Mouse (Mus musculus): Measurements from ENCODE around the gene Slc26a5. TPM values are rescaled to one million over a fixed set of nuclear protein-coding genes. Genes with fewer than 3 reads are reported as not detected.

Slc26a5 gene
- total and polyA plus RNA-seq, 3 experiments = not detected

DNA sequence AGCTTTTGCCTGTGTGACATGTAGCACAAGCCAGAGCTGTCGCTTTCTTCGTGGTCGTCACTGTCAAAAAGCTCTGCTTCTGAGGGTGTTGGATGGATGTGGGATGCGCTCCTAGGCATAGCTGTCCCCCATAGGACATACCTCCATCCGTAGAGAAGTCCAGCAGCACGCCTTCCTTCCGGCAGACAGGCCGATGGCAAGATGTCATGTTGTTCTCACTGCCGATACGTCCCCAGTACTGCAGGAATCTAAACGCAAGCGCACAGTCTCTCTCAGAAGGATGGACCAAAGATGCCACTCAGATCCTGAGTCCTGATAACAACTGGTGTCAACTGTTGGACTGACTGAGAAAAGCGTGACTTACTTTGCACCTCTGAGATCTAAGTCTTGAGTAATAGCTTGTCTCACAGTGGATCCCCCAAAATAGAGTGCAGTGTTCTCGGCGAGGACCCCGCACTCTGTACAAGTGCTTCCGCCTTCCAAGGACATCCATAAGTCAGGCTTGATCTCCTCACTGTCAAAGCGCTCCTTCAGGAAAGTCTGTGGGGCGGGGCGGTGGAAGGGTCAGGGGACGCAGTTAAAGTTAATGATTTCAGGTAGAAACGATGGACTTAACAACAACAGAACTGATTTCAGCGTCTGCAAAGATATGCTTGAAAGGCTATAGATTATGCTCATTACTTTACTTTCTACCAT lies 47.6 kb upstream of the Slc26a5 start:
- DNase-seq (ENCODE audit: low read depth, low spot score) = no peak
- H3K36me3 ChIP-seq (ENCODE audit: control insufficient read depth in 1 of 2, insufficient read depth in 2 of 2, low read length in 2 of 2) = no peaks in the 10 kb centered on the region
- no peaks in the 10 kb centered on the region for H3K79me2 ChIP-seq (ENCODE audit: control insufficient read depth, insufficient read depth, low read length, poor library complexity)
- H3K9ac ChIP-seq (ENCODE audit: control insufficient read depth, low read depth, low read length, poor library complexity, severe bottlenecking) = no peak overlapping the region
- no peak for TF ChIP-seq NRF1 (IDR thresholded peaks at IDR 0.05; ENCODE audit: insufficient read depth, low read depth, low read length, poor library complexity, severe bottlenecking)
- TF ChIP-seq CHD2 (IDR thresholded peaks at IDR 0.05; ENCODE audit: low read length) = no peak
- TF ChIP-seq POLR2A (IDR thresholded peaks at IDR 0.05; ENCODE audit: control insufficient read depth in 1 of 2, insufficient read depth in 1 of 2, low read depth in 1 of 2, low read length in 2 of 2, poor library complexity in 1 of 2) = no peak
- no peak for TF ChIP-seq MYC (IDR thresholded peaks at IDR 0.05; ENCODE audit: low read depth, low read length)
- no peak for TF ChIP-seq MAFK (IDR thresholded peaks at IDR 0.05; ENCODE audit: borderline replicate concordance, low read depth, low read length)
- no peaks in the 10 kb centered on the region for H3K27me3 ChIP-seq (ENCODE audit: control insufficient read depth in 1 of 2, insufficient read depth in 2 of 2, low read length in 2 of 2)
- no peak overlapping the region for H3K4me3 ChIP-seq (ENCODE audit: control insufficient read depth in 1 of 2, insufficient read depth in 1 of 2, low read depth in 2 of 2, low read length in 2 of 2)
- H3K27ac ChIP-seq (ENCODE audit: control insufficient read depth, low read depth, low read length) = no peak overlapping the region
- no peaks in the 10 kb centered on the region for H3K9me3 ChIP-seq (replicated peaks; ENCODE audit: insufficient read depth, low read length)
- no peaks in the 10 kb centered on the region for H3K4me1 ChIP-seq (ENCODE audit: control insufficient read depth in 1 of 2, insufficient read depth in 2 of 2, low read length in 2 of 2)

DNA sequence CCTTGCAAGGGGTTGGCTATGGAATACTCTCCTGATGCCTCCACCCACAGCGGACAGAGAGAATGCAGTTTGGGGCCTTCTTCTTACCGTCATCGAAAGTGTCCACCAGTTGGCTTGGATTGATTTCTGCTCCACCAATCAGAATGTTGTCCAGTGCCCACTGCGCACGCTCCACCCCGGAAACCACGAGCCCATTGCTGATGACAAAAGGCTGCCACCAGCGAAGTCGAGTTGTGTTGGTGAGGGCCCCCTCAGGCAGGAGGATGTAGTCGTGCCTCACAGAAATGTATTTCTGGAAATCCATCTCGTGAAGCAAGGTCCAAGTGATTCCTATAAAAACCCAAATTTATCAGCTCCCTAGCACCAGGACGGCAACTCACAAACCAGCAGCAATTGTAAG lies 45.3 kb upstream of the Slc26a5 start:
- Histone ChIP-seq H3K79me2 (ENCODE audit: control insufficient read depth, insufficient read depth, low read length, poor library complexity) (no peaks in the 10 kb centered on the region), H3K27ac (ENCODE audit: control insufficient read depth, low read depth, low read length) (no peak overlapping the region), H3K9me3 (replicated peaks; ENCODE audit: insufficient read depth, low read length) (no peaks in the 10 kb centered on the region), H3K9ac (ENCODE audit: control insufficient read depth, low read depth, low read length, poor library complexity, severe bottlenecking) (no peak overlapping the region), H3K4me1 (ENCODE audit: control insufficient read depth in 1 of 2, insufficient read depth in 2 of 2, low read length in 2 of 2) (no peaks in the 10 kb centered on the region), H3K27me3 (ENCODE audit: control insufficient read depth in 1 of 2, insufficient read depth in 2 of 2, low read length in 2 of 2) (no peaks in the 10 kb centered on the region), H3K4me3 (ENCODE audit: control insufficient read depth in 1 of 2, insufficient read depth in 1 of 2, low read depth in 2 of 2, low read length in 2 of 2) (no peak overlapping the region), H3K36me3 (ENCODE audit: control insufficient read depth in 1 of 2, insufficient read depth in 2 of 2, low read length in 2 of 2) (no peaks in the 10 kb centered on the region)
- no peak for TF ChIP-seq MAZ (IDR thresholded peaks at IDR 0.05; ENCODE audit: low read depth, low read length)
- TF ChIP-seq E2F4 (IDR thresholded peaks at IDR 0.05; ENCODE audit: borderline replicate concordance, low read depth, low read length) = no peak
- no peak for TF ChIP-seq POLR2A (IDR thresholded peaks at IDR 0.05; ENCODE audit: control insufficient read depth in 1 of 2, insufficient read depth in 1 of 2, low read depth in 1 of 2, low read length in 2 of 2, poor library complexity in 1 of 2)
- no peak for TF ChIP-seq GATA1 (IDR thresholded peaks at IDR 0.05; ENCODE audit: low read depth, low read length)
- no peak for TF ChIP-seq MAX (IDR thresholded peaks at IDR 0.05; ENCODE audit: low read length)
- TF ChIP-seq KAT2A (conservative IDR thresholded peaks at IDR 0.05; ENCODE audit: low read depth, low read length) = no peak
- no peak for TF ChIP-seq ELF1 (IDR thresholded peaks at IDR 0.05; ENCODE audit: low read depth, low read length)
- no peak for TF ChIP-seq MEF2A (IDR thresholded peaks at IDR 0.05; ENCODE audit: extremely low read depth, insufficient replicate concordance, low read depth, low read length, poor library complexity, severe bottlenecking)
- no peak for TF ChIP-seq CTCF (IDR thresholded peaks at IDR 0.05 in 2 of 3, conservative IDR thresholded peaks at IDR 0.05 in 1 of 3; ENCODE audit: control insufficient read depth in 1 of 3, insufficient read depth in 1 of 3, low read depth in 2 of 3, low read length in 3 of 3, poor library complexity in 1 of 3, severe bottlenecking in 1 of 3)
- TF ChIP-seq ZNF384 (IDR thresholded peaks at IDR 0.05; ENCODE audit: low read depth, low read length) = no peak
- no peak for DNase-seq (ENCODE audit: low read depth, low spot score)

DNA sequence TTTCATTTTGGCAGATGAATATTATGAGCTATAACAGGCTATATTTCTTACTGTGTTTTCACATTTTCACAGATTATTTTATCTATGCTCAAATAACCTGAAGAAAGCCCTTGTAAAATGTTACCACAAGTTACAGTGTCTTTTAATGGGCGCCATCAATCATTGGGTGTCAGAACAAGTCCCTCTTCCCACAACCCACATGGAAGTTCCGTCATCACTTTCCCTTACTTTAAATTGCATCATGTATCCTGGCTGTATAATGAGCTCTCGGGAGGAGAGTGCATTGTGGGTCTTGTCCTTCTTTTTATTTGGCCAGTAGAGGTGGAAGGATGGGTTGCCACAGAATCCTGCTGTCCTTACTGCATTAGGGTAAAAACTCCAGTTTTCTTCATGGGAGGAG lies 44.3 kb upstream of the Slc26a5 start:
- Histone ChIP-seq H3K4me1 (ENCODE audit: control insufficient read depth in 1 of 2, insufficient read depth in 2 of 2, low read length in 2 of 2) (no peaks in the 10 kb centered on the region), H3K79me2 (ENCODE audit: control insufficient read depth, insufficient read depth, low read length, poor library complexity) (no peaks in the 10 kb centered on the region), H3K27me3 (ENCODE audit: control insufficient read depth in 1 of 2, insufficient read depth in 2 of 2, low read length in 2 of 2) (no peaks in the 10 kb centered on the region), H3K9me3 (replicated peaks; ENCODE audit: insufficient read depth, low read length) (no peaks in the 10 kb centered on the region), H3K4me3 (ENCODE audit: control insufficient read depth in 1 of 2, insufficient read depth in 1 of 2, low read depth in 2 of 2, low read length in 2 of 2) (no peak overlapping the region), H3K27ac (ENCODE audit: control insufficient read depth, low read depth, low read length) (no peak overlapping the region), H3K36me3 (ENCODE audit: control insufficient read depth in 1 of 2, insufficient read depth in 2 of 2, low read length in 2 of 2) (no peaks in the 10 kb centered on the region), H3K9ac (ENCODE audit: control insufficient read depth, low read depth, low read length, poor library complexity, severe bottlenecking) (no peak overlapping the region)
- DNase-seq (ENCODE audit: low read depth, low spot score) = no peak
- no peak for TF ChIP-seq NRF1 (IDR thresholded peaks at IDR 0.05; ENCODE audit: insufficient read depth, low read depth, low read length, poor library complexity, severe bottlenecking)
- TF ChIP-seq CHD1 (IDR thresholded peaks at IDR 0.05; ENCODE audit: low read depth, low read length) = no peak
- TF ChIP-seq BHLHE40 (IDR thresholded peaks at IDR 0.05; ENCODE audit: borderline replicate concordance, low read depth, low read length) = no peak
- TF ChIP-seq USF1 (IDR thresholded peaks at IDR 0.05; ENCODE audit: low read depth, low read length) = no peak
- no peak for TF ChIP-seq JUND (IDR thresholded peaks at IDR 0.05; ENCODE audit: low read depth, low read length)
- TF ChIP-seq MXI1 (IDR thresholded peaks at IDR 0.05; ENCODE audit: low read depth, low read length) = no peak
- no peak for TF ChIP-seq GABPA (IDR thresholded peaks at IDR 0.05; ENCODE audit: low read depth, low read length)
- TF ChIP-seq ETS1 (IDR thresholded peaks at IDR 0.05; ENCODE audit: low read depth, low read length) = no peak
- TF ChIP-seq ZC3H11A (IDR thresholded peaks at IDR 0.05; ENCODE audit: low read depth, low read length) = no peak
- TF ChIP-seq POLR2AphosphoS5 (IDR thresholded peaks at IDR 0.05; ENCODE audit: borderline replicate concordance, low read depth, low read length) = no peak
- no peak for TF ChIP-seq ZNF384 (IDR thresholded peaks at IDR 0.05; ENCODE audit: low read depth, low read length)
- TF ChIP-seq TCF12 (IDR thresholded peaks at IDR 0.05; ENCODE audit: low read depth, low read length) = no peak
- TF ChIP-seq CHD2 (IDR thresholded peaks at IDR 0.05; ENCODE audit: low read length) = no peak
- TF ChIP-seq HCFC1 (IDR thresholded peaks at IDR 0.05; ENCODE audit: low read depth, low read length) = no peak

Data from MEL (cell line).